Mouse (Mus musculus): ENCODE measurements around the gene Cers6.

GRCm38 (mm10) chr2:69071440-69072235, 210.4 kb downstream of the Cers6 start:
- TF ChIP-seq CTCF (IDR thresholded peaks at IDR 0.05; ENCODE audit: control insufficient read depth, insufficient read depth, insufficient read length) = no peak
- TF ChIP-seq MYOD1 (IDR thresholded peaks at IDR 0.05; ENCODE audit: control insufficient read depth, insufficient read length, low read depth) = no peak
- TF ChIP-seq MAX (IDR thresholded peaks at IDR 0.05) = no peak
